Mouse (Mus musculus) stomach, postnatal 0 days (tissue): ENCODE results near the gene Zfp804b.

Experiments
- CTCF ChIP-seq: IDR thresholded peaks from 2 replicates; pipeline ENCODE4 v1.5.1; 2016; ENCODE audit warnings: antibody characterized with exemption, low read depth, mild to moderate bottlenecking, moderate library complexity
- EP300 ChIP-seq: optimal IDR thresholded peaks from 2 replicates; pipeline ENCODE3; 2016; ENCODE audit warnings: antibody characterized with exemption

DNA sequence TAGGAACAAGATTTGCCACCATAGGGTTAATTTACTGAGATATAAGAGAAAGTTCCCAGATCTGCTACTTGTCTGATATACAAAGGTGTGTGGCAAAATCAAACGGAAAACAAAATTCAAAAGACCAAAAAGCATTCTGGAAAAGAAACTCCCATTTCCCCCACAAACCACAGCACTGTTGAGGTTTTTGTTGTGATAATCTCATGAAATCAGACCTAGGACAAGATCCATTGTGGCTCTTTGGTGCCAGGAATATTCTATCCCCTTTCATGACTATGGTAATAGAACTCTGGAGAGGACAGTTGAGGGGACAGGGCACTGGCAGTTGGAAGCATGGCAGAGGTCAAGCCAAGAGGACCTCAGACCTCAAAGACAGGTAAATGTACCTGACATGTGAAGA lies 40.7 kb downstream of the Zfp804b start, which contains the start of gene Tex47:
- TF ChIP-seq CTCF (no peak), EP300 (no peak)
